Mouse (Mus musculus) layer of hippocampus, postnatal 36 days (tissue): ENCODE measurements at regions not wholly inside any gene's neighbourhood (a gene's known extent, or its start where the extent isn't known, plus 50 kb on each side); places are given as distances from the start of the nearest gene placed in this dataset.

Experiments
- DNase-seq, 2 experiments: peaks; one replicate each; pipeline ENCODE4 v3.0.0; 2022

GRCm38 (mm10) chr3:17772886-17773285 is 175.3 kb upstream of the Cypt12 start:
- DNase-seq: no peak

GRCm38 (mm10) chr3:17779152-17779551 is 169.1 kb upstream of the Cypt12 start:
- DNase-seq: no peak

GRCm38 (mm10) chr3:17784076-17784475 is 164.1 kb upstream of the Cypt12 start:
- no peak for DNase-seq

- DNase-seq: no peak
These were observed 163.6 kb upstream of the Cypt12 start for GRCm38 (mm10) chr3:17784587-17784986.

- DNase-seq: no peak
These were observed 162.8 kb upstream of the Cypt12 start for GRCm38 (mm10) chr3:17785106-17786022.

- DNase-seq: peak; percentile 64 to 68
These were observed 162.0 kb upstream of the Cypt12 start for GRCm38 (mm10) chr3:17786023-17786720.

GRCm38 (mm10) chr3:17786721-17787442 is 161.3 kb upstream of the Cypt12 start:
- DNase-seq: no peak

GRCm38 (mm10) chr3:17787443-17788333 is 160.5 kb upstream of the Cypt12 start:
- DNase-seq: no peak

- DNase-seq: no peak
These were observed 159.9 kb upstream of the Cypt12 start for GRCm38 (mm10) chr3:17788334-17788720.

GRCm38 (mm10) chr3:17788778-17789299 is 159.4 kb upstream of the Cypt12 start:
- no peak for DNase-seq

GRCm38 (mm10) chr3:17789454-17790196 is 158.6 kb upstream of the Cypt12 start:
- DNase-seq: no peak

- no peak for DNase-seq
These were observed 157.9 kb upstream of the Cypt12 start for GRCm38 (mm10) chr3:17790331-17790730.

GRCm38 (mm10) chr3:17790816-17791215 is 157.4 kb upstream of the Cypt12 start:
- no peak for DNase-seq

GRCm38 (mm10) chr3:17791381-17792320 is 156.6 kb upstream of the Cypt12 start:
- DNase-seq: no peak

- DNase-seq: no peak
These were observed 155.6 kb upstream of the Cypt12 start for GRCm38 (mm10) chr3:17792537-17793039.

GRCm38 (mm10) chr3:17793646-17794250 is 154.5 kb upstream of the Cypt12 start:
- DNase-seq: peak in 1 of 2 experiments; percentile 48

- DNase-seq: peak in 1 of 2 experiments; percentile 34
These were observed 153.8 kb upstream of the Cypt12 start for GRCm38 (mm10) chr3:17794251-17795061.
